Comparison of ENCODE assay signal across 25 mouse cellular contexts in the genomic region with DNA sequence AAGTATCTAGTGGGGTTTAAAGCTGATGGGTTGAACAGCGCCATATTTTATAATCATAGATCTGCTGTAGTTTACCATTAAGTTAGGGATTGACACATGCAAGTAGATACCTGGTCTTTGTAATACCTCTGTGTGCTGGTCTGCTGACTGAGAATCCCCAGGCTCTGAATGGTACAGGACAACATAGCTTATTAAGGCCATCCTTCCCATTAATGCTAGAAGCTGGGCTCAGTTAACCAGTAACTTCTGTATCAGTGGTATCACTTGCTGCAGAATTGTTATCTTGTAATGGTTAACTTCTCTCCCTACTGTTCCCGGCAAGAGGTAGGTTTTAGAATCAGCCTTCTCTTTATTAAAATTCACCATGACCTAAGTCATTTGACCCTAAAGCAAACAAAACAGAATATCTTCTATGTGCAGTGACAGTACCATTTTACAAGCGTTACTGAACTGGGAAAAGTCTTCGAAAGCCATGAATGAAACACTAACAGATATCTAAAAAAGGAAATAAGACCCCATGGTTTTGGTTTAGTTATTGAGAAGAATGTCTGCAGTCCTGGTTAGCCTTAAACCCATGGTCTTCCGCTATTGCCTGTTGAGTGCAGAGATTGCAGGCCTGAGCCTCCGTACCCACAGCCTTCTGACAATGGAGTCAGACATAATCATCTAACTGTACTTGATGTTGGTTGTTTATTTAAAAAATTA. TPM values are rescaled to one million over a fixed set of nuclear protein-coding genes. Genes with fewer than 3 reads are reported as not detected.
DNase-seq lines count a peak whose midpoint lies in the region; ATAC-seq and TF ChIP-seq lines count a peak whose summit lies in the region.
"Had no signal": no experiment of that assay in that cellular context is flagged by ENCODE, and none has a peak within 500 bp of the region (broad histone marks: within the 10 kb centered on the region; RNA-seq: fewer than 3 reads in every experiment).

No protein-coding gene starts in this region.

- WGBS in heart, embryonic 10.5 days, result 85% methylated on average over 6 of the region's 6 CpGs
- 88% methylated on average over 6 of the region's 6 CpGs for WGBS in heart, embryonic 12.5 days
- WGBS in kidney, embryonic 16.5 days, result 68% methylated on average over 6 of the region's 6 CpGs
- WGBS in intestine, embryonic 14.5 days, result 70% methylated on average over 6 of the region's 6 CpGs
- whole genome bisulfite sequencing in intestine, postnatal 0 days, result 49% methylated on average over 6 of the region's 6 CpGs

- H3K9me3 ChIP-seq in heart, embryonic 10.5 days, result no peaks in the 10 kb centered on the region
- H3K9me3 ChIP-seq in heart, embryonic 12.5 days (replicated peaks), result no peaks in the 10 kb centered on the region
- H3K9me3 ChIP-seq in kidney, embryonic 16.5 days (ENCODE audit: low read length), result no peaks in the 10 kb centered on the region
- H3K9me3 ChIP-seq in intestine, embryonic 14.5 days (ENCODE audit: control insufficient read depth, low read length), result no peaks in the 10 kb centered on the region
- H3K9me3 ChIP-seq in intestine, postnatal 0 days (ENCODE audit: control insufficient read depth), result no peaks in the 10 kb centered on the region
- H3K9me3 ChIP-seq: forebrain, embryonic 10.5 days; forebrain, embryonic 13.5 days; heart, embryonic 15.5 days; hindbrain, embryonic 10.5 days; hindbrain, embryonic 13.5 days had no signal

- H3K27me3 ChIP-seq in heart, embryonic 10.5 days (ENCODE audit: insufficient read depth, poor library complexity, severe bottlenecking), result no peaks in the 10 kb centered on the region
- no peaks in the 10 kb centered on the region for H3K27me3 ChIP-seq in heart, embryonic 12.5 days (replicated peaks)
- no peaks in the 10 kb centered on the region for H3K27me3 ChIP-seq in kidney, embryonic 16.5 days (ENCODE audit: insufficient read depth, low read length)
- no peaks in the 10 kb centered on the region for H3K27me3 ChIP-seq in intestine, embryonic 14.5 days (replicated peaks; ENCODE audit: control insufficient read depth, insufficient read depth, low read length)
- H3K27me3 ChIP-seq in intestine, postnatal 0 days (replicated peaks; ENCODE audit: control insufficient read depth, insufficient read depth, low read length), result no peaks in the 10 kb centered on the region
- H3K27me3 ChIP-seq: forebrain, embryonic 13.5 days; heart, embryonic 15.5 days; hindbrain, embryonic 13.5 days had no signal

- no peak for TF ChIP-seq CTCF in intestine, postnatal 0 days (IDR thresholded peaks at IDR 0.05; ENCODE audit: low read depth)

- H3K36me3 ChIP-seq in heart, embryonic 10.5 days, result no peaks in the 10 kb centered on the region
- H3K36me3 ChIP-seq in heart, embryonic 12.5 days, result no peaks in the 10 kb centered on the region
- H3K36me3 ChIP-seq in kidney, embryonic 16.5 days (ENCODE audit: insufficient read depth, low read length), result no peaks in the 10 kb centered on the region
- no peaks in the 10 kb centered on the region for H3K36me3 ChIP-seq in intestine, embryonic 14.5 days (ENCODE audit: control insufficient read depth, insufficient read depth, low read length)
- no peaks in the 10 kb centered on the region for H3K36me3 ChIP-seq in intestine, postnatal 0 days (ENCODE audit: control insufficient read depth, insufficient read depth)
- H3K36me3 ChIP-seq: forebrain, embryonic 10.5 days; heart, embryonic 15.5 days; hindbrain, embryonic 10.5 days; hindbrain, embryonic 13.5 days had no signal

- H3K27ac ChIP-seq in heart, embryonic 10.5 days, result no peak overlapping the region
- no peak overlapping the region for H3K27ac ChIP-seq in heart, embryonic 12.5 days (ENCODE audit: poor library complexity, severe bottlenecking)
- H3K27ac ChIP-seq in kidney, embryonic 16.5 days (ENCODE audit: low read length), result peak overlapping the region; percentile 40; the same call in 1 of the 2 replicates
- H3K27ac ChIP-seq in intestine, embryonic 14.5 days (ENCODE audit: low read depth), result no peak overlapping the region
- H3K27ac ChIP-seq in intestine, postnatal 0 days (ENCODE audit: low read depth, low read length), result no peak overlapping the region
- H3K27ac ChIP-seq: forebrain, embryonic 10.5 days; forebrain, embryonic 13.5 days; heart, adult 2 months; heart, embryonic 15.5 days; hindbrain, embryonic 10.5 days; hindbrain, embryonic 13.5 days had no signal

- H3K4me3 ChIP-seq in heart, embryonic 10.5 days, result no peak overlapping the region
- H3K4me3 ChIP-seq in heart, embryonic 12.5 days, result no peak overlapping the region
- H3K4me3 ChIP-seq in kidney, embryonic 16.5 days (ENCODE audit: low read length), result no peak overlapping the region
- H3K4me3 ChIP-seq in intestine, embryonic 14.5 days (ENCODE audit: low read depth, low read length), result no peak overlapping the region
- H3K4me3 ChIP-seq in intestine, postnatal 0 days (ENCODE audit: low read depth, low read length), result no peak overlapping the region
- H3K4me3 ChIP-seq: forebrain, embryonic 10.5 days; forebrain, embryonic 13.5 days; heart, adult 2 months; heart, embryonic 15.5 days; hindbrain, embryonic 10.5 days; hindbrain, embryonic 13.5 days had no signal

- no peak overlapping the region for H3K4me2 ChIP-seq in heart, embryonic 12.5 days
- H3K4me2 ChIP-seq in kidney, embryonic 16.5 days (replicated peaks; ENCODE audit: low read depth, low read length), result no peak overlapping the region
- no peak overlapping the region for H3K4me2 ChIP-seq in intestine, embryonic 14.5 days (ENCODE audit: low read length)
- H3K4me2 ChIP-seq in intestine, postnatal 0 days (replicated peaks; ENCODE audit: low read depth), result 0 out of 2 replicates have a peak overlapping the region, but pooled peaks have one; percentile 3
- H3K4me2 ChIP-seq: forebrain, embryonic 13.5 days; heart, embryonic 11.5 days; heart, embryonic 15.5 days; hindbrain, embryonic 13.5 days had no signal

- no peak overlapping the region for H3K9ac ChIP-seq in heart, embryonic 12.5 days
- H3K9ac ChIP-seq in kidney, embryonic 16.5 days (replicated peaks; ENCODE audit: low read length), result no peak overlapping the region
- no peak overlapping the region for H3K9ac ChIP-seq in intestine, embryonic 14.5 days (ENCODE audit: low read length)
- no peak overlapping the region for H3K9ac ChIP-seq in intestine, postnatal 0 days (ENCODE audit: low read depth, low read length)
- H3K9ac ChIP-seq: forebrain, embryonic 13.5 days; heart, embryonic 15.5 days; hindbrain, embryonic 13.5 days had no signal

- DNase-seq in heart, embryonic 10.5 days (ENCODE audit: low spot score), result peak; percentile 58
- DNase-seq in kidney, postnatal 36 days, result no peak
- DNase-seq in intestine, embryonic 14.5 days (ENCODE audit: low spot score), result peak; percentile 39
- no peak for DNase-seq in urinary bladder, adult 18-20 months (ENCODE audit: low spot score in 2 of 2)
- DNase-seq: adrenal gland, adult 8-10 months; adrenal gland, postnatal 25 days; cerebellum, adult 11-12 months; cerebellum, adult 8-10 months; cerebellum, postnatal 14 days; gastrocnemius, postnatal 10 days; gastrocnemius, postnatal 36 days; heart, adult 2 months; heart, postnatal 10 days; heart, postnatal 36 days had no signal

- no peak for ATAC-seq in heart, embryonic 12.5 days (ENCODE audit: insufficient number of reproducible peaks, low FRiP score)
- ATAC-seq in kidney, embryonic 16.5 days (ENCODE audit: low FRiP score, low TSS enrichment), result peak; percentile 80
- ATAC-seq in intestine, embryonic 14.5 days (replicated peaks; ENCODE audit: low FRiP score, low TSS enrichment, low read depth), result peak; percentile 67; the same call in 1 of the 2 replicates
- no peak for ATAC-seq in intestine, postnatal 0 days
- ATAC-seq: activated CD4-positive, CD25-positive, alpha-beta regulatory T cell, adult 4 months; forebrain, embryonic 13.5 days; forebrain, embryonic 16.5 days had no signal

- H3K4me1 ChIP-seq in heart, embryonic 10.5 days, result no peaks in the 10 kb centered on the region
- H3K4me1 ChIP-seq in heart, embryonic 12.5 days (replicated peaks), result no peaks in the 10 kb centered on the region
- 0 out of 2 replicates have a peak, but pooled peaks cover 7% of the 10 kb centered on the region for H3K4me1 ChIP-seq in kidney, embryonic 16.5 days (ENCODE audit: insufficient read depth, low read length)
- no peaks in the 10 kb centered on the region for H3K4me1 ChIP-seq in intestine, embryonic 14.5 days (replicated peaks; ENCODE audit: control insufficient read depth, insufficient read depth, low read length)
- no peaks in the 10 kb centered on the region for H3K4me1 ChIP-seq in intestine, postnatal 0 days (replicated peaks; ENCODE audit: control insufficient read depth, insufficient read depth, low read length)
- H3K4me1 ChIP-seq: forebrain, embryonic 10.5 days; forebrain, embryonic 13.5 days; heart, embryonic 15.5 days; hindbrain, embryonic 10.5 days; hindbrain, embryonic 13.5 days had no signal

RNA-seq across cellular contexts. Expression of a gene that starts 6.4 kb away (rescaled TPM):
- polyA plus RNA-seq in heart, embryonic 10.5 days (2016; fragmentation: Nextera tagmentation; extraction: Ambion mirVana), result 18.5 and 19.8 TPM in 2 replicates
- polyA plus RNA-seq in heart, embryonic 12.5 days (2016; fragmentation: Nextera tagmentation; extraction: Ambion mirVana), result 27.6 and 28.7 TPM in 2 replicates
- polyA plus RNA-seq in kidney, embryonic 16.5 days (2015; fragmentation: Nextera tagmentation; extraction: Ambion mirVana), result 18.2 and 19.6 TPM in 2 replicates
- polyA plus RNA-seq in intestine, embryonic 14.5 days (2014; fragmentation: Nextera tagmentation; extraction: Ambion mirVana), result 19.1 and 23.3 TPM in 2 replicates
- polyA plus RNA-seq in intestine, postnatal 0 days (2015; fragmentation: Nextera tagmentation; extraction: Ambion mirVana), result 15.0 and 21.2 TPM in 2 replicates

RNA-seq across cellular contexts. Expression of a gene that starts 29.2 kb away (rescaled TPM):
- 0.75 and 0.83 TPM in 2 replicates for polyA plus RNA-seq in heart, embryonic 10.5 days (2016; fragmentation: Nextera tagmentation; extraction: Ambion mirVana)
- polyA plus RNA-seq in heart, embryonic 12.5 days (2016; fragmentation: Nextera tagmentation; extraction: Ambion mirVana), result 1.0 and 1.4 TPM in 2 replicates
- polyA plus RNA-seq in kidney, embryonic 16.5 days (2015; fragmentation: Nextera tagmentation; extraction: Ambion mirVana), result 57.6 and 64.0 TPM in 2 replicates
- polyA plus RNA-seq in intestine, embryonic 14.5 days (2014; fragmentation: Nextera tagmentation; extraction: Ambion mirVana), result 0.09 and 0.70 TPM in 2 replicates
- 0.08 and 0.13 TPM in 2 replicates for polyA plus RNA-seq in intestine, postnatal 0 days (2015; fragmentation: Nextera tagmentation; extraction: Ambion mirVana)
- polyA plus RNA-seq: activated CD4-positive, CD25-positive, alpha-beta regulatory T cell, adult 4 months had no signal

Comparison
In these comparisons a context has a peak if more than half of its experiments do, and no peak if none do; other contexts are left out.
1. ATAC-seq: peak in kidney, embryonic 16.5 days (single experiment) and intestine, embryonic 14.5 days (single experiment); none in heart, embryonic 12.5 days (single experiment) and intestine, postnatal 0 days (single experiment).
2. DNase-seq: peak in heart, embryonic 10.5 days (single experiment) and intestine, embryonic 14.5 days (single experiment); none in kidney, postnatal 36 days (0 of 2) and urinary bladder, adult 18-20 months (0 of 2).
3. RNA of a gene that starts 29.2 kb away (polyA plus RNA-seq): 57.6 to 64.0 TPM in kidney, embryonic 16.5 days; 1.0 to 1.4 TPM in heart, embryonic 12.5 days, 0.75 to 0.83 TPM in heart, embryonic 10.5 days, 0.09 to 0.70 TPM in intestine, embryonic 14.5 days and 0.08 to 0.13 TPM in intestine, postnatal 0 days; every median in the first group is over 10 times any median in the second.